Mouse (Mus musculus) regulatory T cell (primary cell): Measurements from ENCODE around the gene Rreb1.

Experiments used
- in situ Hi-C: fragments of 300-600 bp; cut with MboI, MseI; formaldehyde crosslinking; loops from one replicate; pipeline ENCODE4 v1.15.1; 2025; ENCODE audit warnings: high pct_unique_total_duplicates

The Rreb1 gene

DNA sequence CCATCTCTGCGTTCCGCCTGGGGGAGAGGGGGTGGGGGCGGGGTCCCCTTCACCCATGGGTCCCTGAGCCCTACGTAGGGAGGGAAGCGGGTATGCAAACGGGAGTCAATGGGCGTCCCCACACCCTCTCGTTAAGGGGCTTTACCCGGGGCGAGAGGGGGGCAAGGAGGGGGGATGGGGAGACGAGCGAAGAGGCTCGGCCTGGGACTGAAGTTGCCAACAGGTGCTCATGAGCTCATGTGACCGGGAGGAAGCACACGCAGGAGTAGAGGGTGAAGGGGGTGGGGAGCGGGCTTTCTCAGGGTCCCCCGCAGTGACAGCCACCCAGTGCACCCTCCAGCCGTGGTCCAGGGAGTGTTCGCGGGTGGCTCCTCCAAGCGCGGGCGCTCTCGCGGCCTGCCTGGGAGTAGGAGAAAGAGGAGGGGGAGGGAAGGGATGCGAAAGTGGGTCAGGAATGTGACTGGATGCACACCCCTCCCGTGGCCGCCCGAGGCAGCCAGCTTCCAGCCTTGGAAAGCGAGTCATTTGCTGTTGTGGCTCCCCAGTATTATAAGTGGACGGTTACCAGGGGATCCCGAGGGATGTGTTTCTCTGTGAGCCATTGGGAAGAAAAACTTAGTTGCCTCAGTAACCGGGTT, 513 bp downstream of the Rreb1 start:
- in situ Hi-C loops, result no loop called here

- in situ Hi-C loops, result no loop called here
These were observed 1.1 kb downstream of the Rreb1 start for GRCm38 (mm10) chr13:37779251-37779667.

GRCm38 (mm10) chr13:37781557-37781956, 3.4 kb downstream of the Rreb1 start:
- in situ Hi-C loops, result no loop called here

DNA sequence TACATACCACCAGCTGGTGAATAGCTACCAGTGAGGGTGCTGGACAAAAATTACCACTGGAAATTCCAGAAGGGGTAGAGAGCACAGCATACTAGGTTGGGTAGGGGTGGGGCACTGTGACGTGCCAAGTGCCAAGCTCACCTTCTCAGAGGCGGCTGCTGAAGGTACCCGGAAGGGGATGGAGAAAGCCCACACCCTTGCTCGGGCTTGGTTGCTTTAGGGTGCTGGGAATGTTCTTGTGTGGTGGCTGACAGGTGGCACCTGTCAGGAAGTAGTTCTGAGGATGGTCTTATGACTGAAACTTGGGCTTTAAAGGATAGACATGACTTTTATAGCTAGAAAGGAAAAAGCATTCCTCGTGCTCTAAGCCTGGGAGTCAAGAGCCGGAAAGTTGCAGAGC, 3.9 kb downstream of the Rreb1 start:
- in situ Hi-C loops, result no loop called here

DNA sequence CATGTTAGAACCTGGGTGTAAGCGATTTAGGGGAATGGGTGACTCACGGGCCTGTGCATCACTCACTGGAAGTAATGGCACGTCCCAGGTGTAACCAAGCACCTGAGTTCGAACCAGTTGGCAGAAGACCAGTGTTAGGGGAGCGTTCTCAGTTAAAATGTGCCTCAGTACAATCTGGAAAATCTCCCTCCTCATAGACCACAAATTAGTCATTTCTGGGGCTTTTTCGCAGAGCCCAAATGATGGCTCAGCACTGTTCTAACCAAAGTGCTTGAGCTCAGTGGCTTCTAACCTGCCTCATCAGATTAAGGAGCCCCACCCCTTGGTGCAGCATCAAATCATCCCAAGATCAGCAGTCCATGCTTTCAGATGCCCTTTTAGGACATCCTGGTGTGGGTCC, 5.5 kb downstream of the Rreb1 start:
- in situ Hi-C loops, result no loop called here

GRCm38 (mm10) chr13:37784226-37784625, 6.0 kb downstream of the Rreb1 start:
- in situ Hi-C loops, result no loop called here

- in situ Hi-C loops, result no loop called here
These were observed 14.6 kb downstream of the Rreb1 start for GRCm38 (mm10) chr13:37792739-37793336.

- in situ Hi-C loops, result no loop called here
These were observed 20.6 kb downstream of the Rreb1 start for GRCm38 (mm10) chr13:37798811-37799210.

DNA sequence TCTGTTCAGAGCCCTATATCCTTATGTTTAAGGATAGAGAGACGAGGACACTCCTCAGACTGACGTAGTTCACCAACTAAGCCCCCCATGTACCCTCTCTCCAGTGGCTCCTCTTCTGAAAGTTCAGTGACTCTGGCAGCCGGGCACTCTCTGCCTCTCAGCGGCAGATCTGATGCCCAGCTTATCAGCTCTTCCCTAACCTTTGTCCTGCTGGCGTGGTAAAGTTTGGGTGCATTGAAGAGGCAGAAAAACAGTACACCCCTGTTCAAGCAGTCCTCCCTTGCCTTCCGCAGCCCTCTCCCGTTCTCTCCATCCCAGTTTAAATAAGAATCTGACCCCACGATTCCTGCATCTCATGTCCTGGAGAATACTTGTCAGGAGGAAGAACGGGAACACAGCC, 21.2 kb downstream of the Rreb1 start:
- in situ Hi-C loops, result no loop called here

DNA sequence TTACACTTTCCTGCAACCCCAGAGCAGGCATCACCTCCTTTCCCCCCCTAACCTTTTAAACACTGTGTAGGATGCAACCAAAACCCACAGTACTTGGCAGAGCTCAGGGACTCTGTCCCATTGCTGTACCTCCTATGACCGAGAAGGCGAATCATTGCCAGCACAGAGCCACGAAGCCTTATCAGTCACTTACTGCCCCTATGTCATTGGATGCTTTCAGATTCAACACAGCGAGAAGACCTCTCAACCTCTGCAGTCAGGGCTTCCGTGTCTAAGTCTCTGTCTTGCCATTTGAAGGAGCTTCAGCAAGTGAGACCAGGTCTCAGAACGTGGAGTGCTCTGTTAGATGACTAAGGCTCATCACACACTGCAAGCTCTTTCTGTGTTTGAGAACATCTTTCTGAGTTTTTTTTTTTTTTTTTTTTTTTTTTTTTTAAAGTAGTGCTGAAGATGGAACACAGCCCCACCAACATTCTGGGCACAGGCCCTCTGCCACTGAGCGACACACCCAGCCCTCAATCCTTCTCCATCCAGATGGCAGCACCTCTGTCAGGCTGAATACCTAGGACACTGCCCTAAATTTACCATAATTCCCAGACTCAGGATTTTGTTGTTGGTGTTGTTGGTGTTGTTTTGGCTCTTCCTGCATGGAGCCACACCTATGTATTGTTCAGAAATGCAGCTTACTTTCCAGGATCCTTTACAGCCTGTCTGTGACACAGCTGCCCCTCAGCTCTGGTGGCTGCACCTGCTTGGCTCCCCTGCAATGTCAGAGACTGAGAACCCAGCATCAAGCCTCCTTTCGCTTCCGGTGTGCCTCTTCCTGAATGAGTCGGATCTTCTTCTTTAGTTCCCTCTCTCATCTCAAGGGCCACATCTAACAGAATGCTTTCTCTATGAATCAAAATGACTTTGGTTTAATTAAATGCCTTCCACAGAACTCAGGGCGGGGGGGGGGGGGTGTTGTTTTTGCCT, 23.2 kb downstream of the Rreb1 start:
- in situ Hi-C loops, result no loop called here

GRCm38 (mm10) chr13:37802246-37803003, 24.2 kb downstream of the Rreb1 start:
- in situ Hi-C loops, result no loop called here

GRCm38 (mm10) chr13:37803244-37803643, 25.0 kb downstream of the Rreb1 start:
- in situ Hi-C loops, result no loop called here

- in situ Hi-C loops, result no loop called here
These were observed 25.8 kb downstream of the Rreb1 start for GRCm38 (mm10) chr13:37804023-37804422.

DNA sequence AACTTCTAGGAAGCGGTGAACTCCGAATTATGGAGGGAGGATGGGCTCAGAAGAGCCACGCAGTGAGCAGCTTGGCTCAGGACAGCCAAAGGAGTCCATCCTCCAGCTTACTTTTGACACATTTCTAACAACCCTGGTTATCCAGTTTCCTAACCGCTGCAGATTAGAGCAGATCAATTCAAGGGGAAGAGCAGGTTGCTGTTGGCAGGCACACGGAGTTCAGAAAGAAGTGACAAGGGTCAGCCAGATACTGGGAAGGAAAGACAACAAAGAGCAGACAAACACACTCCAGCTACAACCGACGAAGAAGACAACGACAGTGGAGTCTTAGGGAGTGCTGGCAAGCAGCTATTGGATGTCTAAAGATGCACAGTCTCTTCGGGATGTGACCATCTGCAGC, 36.8 kb downstream of the Rreb1 start:
- in situ Hi-C loops, result loop anchor here (5.0 kb wide), 1 partner anchor 63 kb away; no protein-coding TSS in a partner anchor

GRCm38 (mm10) chr13:37816736-37817135, 38.5 kb downstream of the Rreb1 start:
- in situ Hi-C loops, result loop anchor here (5.0 kb wide), 1 partner anchor 64 kb away; no protein-coding TSS in a partner anchor

DNA sequence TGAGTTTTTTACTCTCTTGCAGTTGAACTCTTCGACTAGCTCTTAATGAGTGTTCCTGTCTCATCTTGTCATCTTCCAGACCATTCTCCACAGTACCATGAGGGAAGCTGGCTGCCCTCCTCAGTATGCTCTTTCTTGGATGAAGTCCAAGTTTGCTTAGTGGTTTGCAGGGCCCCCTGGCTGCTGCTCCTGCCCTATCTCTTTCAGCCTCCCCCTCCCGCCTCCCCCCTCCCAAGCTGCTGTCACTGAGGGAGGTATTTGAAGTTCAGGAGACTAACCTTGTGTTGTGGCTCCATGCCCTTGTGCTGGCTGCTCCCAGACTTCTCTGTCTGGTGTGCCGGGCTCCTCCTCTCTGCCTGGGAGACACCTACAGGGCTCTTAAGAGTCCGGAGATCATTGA, 43.2 kb downstream of the Rreb1 start:
- in situ Hi-C loops, result no loop called here

GRCm38 (mm10) chr13:37824331-37824920, 46.2 kb downstream of the Rreb1 start:
- in situ Hi-C loops, result no loop called here

- in situ Hi-C loops, result no loop called here
These were observed 46.9 kb downstream of the Rreb1 start for GRCm38 (mm10) chr13:37824956-37825645.

GRCm38 (mm10) chr13:37825646-37826280, 47.6 kb downstream of the Rreb1 start:
- in situ Hi-C loops, result no loop called here
